Mouse (Mus musculus) layer of hippocampus, postnatal 25 days (tissue): Measurements from ENCODE around the gene Dnah17. TPM values are rescaled to one million over a fixed set of nuclear protein-coding genes. Genes with fewer than 3 reads are reported as not detected.

Experiments
- DNase-seq, 2 experiments: peaks; one replicate each; pipeline ENCODE4 v3.0.0; 2022; ENCODE audit warnings: mixed read lengths in 2 of 2, low spot score in 1 of 2; ENCODE audit errors: extremely low spot score in 1 of 2
- total RNA-seq, 2 experiments: library from RNA; stranded (reverse); gene quantifications; 2 replicates each; pipeline ENCODE4 v1.2.3; 2021

The Dnah17 gene
- total RNA-seq, 2 experiments from 2014 or later = 0.49 TPM; not detected in 1

GRCm38 (mm10) chr11:118145092-118145491 is 14.7 kb upstream of the Dnah17 start:
- no peak for DNase-seq

GRCm38 (mm10) chr11:118143731-118144130 is 13.3 kb upstream of the Dnah17 start:
- DNase-seq = no peak

- DNase-seq = no peak
Observed at GRCm38 (mm10) chr11:118142547-118143165, 12.2 kb upstream of the Dnah17 start.

- DNase-seq = no peak
Observed at GRCm38 (mm10) chr11:118140771-118141565, 10.5 kb upstream of the Dnah17 start.

GRCm38 (mm10) chr11:118138347-118138746 is 7.9 kb upstream of the Dnah17 start:
- no peak for DNase-seq

GRCm38 (mm10) chr11:118136172-118136632 is 5.8 kb upstream of the Dnah17 start:
- no peak for DNase-seq

- no peak for DNase-seq
Observed at GRCm38 (mm10) chr11:118135271-118135670, 4.8 kb upstream of the Dnah17 start.

- DNase-seq = no peak
Observed at GRCm38 (mm10) chr11:118133752-118134169, 3.3 kb upstream of the Dnah17 start.

- no peak for DNase-seq
Observed at GRCm38 (mm10) chr11:118133133-118133751, 2.8 kb upstream of the Dnah17 start.

- no peak for DNase-seq
Observed at GRCm38 (mm10) chr11:118132136-118132535, 1.7 kb upstream of the Dnah17 start.

GRCm38 (mm10) chr11:118129812-118130211 is 622 bp downstream of the Dnah17 start:
- no peak for DNase-seq

- no peak for DNase-seq
Observed at GRCm38 (mm10) chr11:118121592-118121991, 8.8 kb downstream of the Dnah17 start.

- no peak for DNase-seq
Observed at GRCm38 (mm10) chr11:118118777-118119176, 11.7 kb downstream of the Dnah17 start.

GRCm38 (mm10) chr11:118114581-118115110 is 15.8 kb downstream of the Dnah17 start:
- DNase-seq = no peak

- DNase-seq = no peak
Observed at GRCm38 (mm10) chr11:118113516-118114205, 16.8 kb downstream of the Dnah17 start.

- peak; percentile 75 to 94 for DNase-seq
Observed at GRCm38 (mm10) chr11:118104001-118104400, 26.4 kb downstream of the Dnah17 start.

- no peak for DNase-seq
Observed at GRCm38 (mm10) chr11:118103383-118103782, 27.1 kb downstream of the Dnah17 start.

- peak; percentile 92 to 97 for DNase-seq
Observed at GRCm38 (mm10) chr11:118102838-118103237, 27.6 kb downstream of the Dnah17 start.

GRCm38 (mm10) chr11:118101133-118101532 is 29.3 kb downstream of the Dnah17 start:
- no peak for DNase-seq

GRCm38 (mm10) chr11:118096736-118097135 is 33.7 kb downstream of the Dnah17 start:
- DNase-seq = no peak
